Mouse (Mus musculus) hindbrain, embryonic 11.5 days (tissue): ENCODE measurements at regions not wholly inside any gene's neighbourhood (a gene's known extent, or its start where the extent isn't known, plus 50 kb on each side); places are given as distances from the start of the nearest gene placed in this dataset.
"Not testable (repeated sequence)": the region's sequence is repeated elsewhere in the genome, so short reads cannot be mapped to it uniquely, and the experiment has no call there.

Experiments used
- ATAC-seq: fragments of 200-750 bp; cut with Nextera tagmentation; 2 replicates; pipeline ENCODE4 v1.8.0; 2017; ENCODE audit warnings: mild to moderate bottlenecking, moderate TSS enrichment, moderate library complexity; ENCODE audit not compliant: low FRiP score
- DNase-seq: peaks from one replicate; pipeline ENCODE4 v3.0.0-alpha.2; 2015; ENCODE audit warnings: low spot score
- H3K27ac ChIP-seq: fragments of 300-500 bp; sonication (generic); 2 replicates; pipeline ENCODE4 v1.5.1; 2014; ENCODE audit warnings: mild to moderate bottlenecking, low read depth, low read length
- H3K27me3 ChIP-seq: fragments of 300-500 bp; sonication (generic); 2 replicates; pipeline ENCODE4 v1.6.1; 2014; ENCODE audit warnings: mild to moderate bottlenecking, low read length, moderate library complexity, mixed read lengths; ENCODE audit not compliant: control insufficient read depth, insufficient read depth
- H3K36me3 ChIP-seq: fragments of 300-500 bp; sonication (generic); 2 replicates; pipeline ENCODE4 v1.6.1; 2014; ENCODE audit warnings: mild to moderate bottlenecking, low read length, moderate library complexity, mixed read lengths; ENCODE audit not compliant: control insufficient read depth, insufficient read depth
- H3K4me1 ChIP-seq: fragments of 300-500 bp; sonication (generic); replicated peaks from 2 replicates; pipeline ENCODE4 v1.6.1; 2014; ENCODE audit warnings: low read length, mixed read lengths; ENCODE audit not compliant: control insufficient read depth, insufficient read depth
- H3K4me2 ChIP-seq: fragments of 300-500 bp; sonication (generic); replicated peaks from 2 replicates; pipeline ENCODE4 v1.6.1; 2014; ENCODE audit warnings: mild to moderate bottlenecking, low read depth, low read length
- H3K4me3 ChIP-seq: fragments of 300-500 bp; sonication (generic); 2 replicates; pipeline ENCODE4 v1.5.1; 2014; ENCODE audit warnings: low read depth, low read length
- H3K9ac ChIP-seq: fragments of 300-500 bp; sonication (generic); 2 replicates; pipeline ENCODE4 v1.6.1; 2014; ENCODE audit warnings: low read depth, low read length
- H3K9me3 ChIP-seq: fragments of 300-500 bp; sonication (generic); 2 replicates; pipeline ENCODE4 v1.6.1; 2016; ENCODE audit warnings: low read length; ENCODE audit not compliant: control insufficient read depth
- WGBS: fragments of 180-500 bp; shearing (Covaris S2); extraction: QIAGEN DNeasy Blood & Tissue Kit; methylation state at CpG from one replicate; pipeline ENCODE4 v1.1.7; 2014; 5-methylcytosine and 5-hydroxymethylcytosine counted together

GRCm38 (mm10) chr1:81726268-81727132, 506.4 kb upstream of the Gm9747 start:
- WGBS, result 83% methylated on average over 2 of the region's 2 CpGs
- H3K4me1 ChIP-seq, result no peaks in the 10 kb centered on the region
- ATAC-seq (no peak), DNase-seq (no peak)
- H3K27me3 ChIP-seq, result no peaks in the 10 kb centered on the region
- no peaks in the 10 kb centered on the region for H3K9me3 ChIP-seq
- H3K4me3 ChIP-seq, result no peak overlapping the region
- H3K36me3 ChIP-seq, result no peaks in the 10 kb centered on the region
- no peak overlapping the region for H3K27ac ChIP-seq
- no peak overlapping the region for H3K4me2 ChIP-seq
- no peak overlapping the region for H3K9ac ChIP-seq

GRCm38 (mm10) chr1:81737111-81737833, 495.6 kb upstream of the Gm9747 start:
- 0 out of 2 replicates have a peak, but pooled peaks have one; percentile 59 for ATAC-seq
- no peak overlapping the region for H3K27ac ChIP-seq
- no peaks in the 10 kb centered on the region for H3K36me3 ChIP-seq
- no peaks in the 10 kb centered on the region for H3K27me3 ChIP-seq
- H3K4me3 ChIP-seq, result no peak overlapping the region
- H3K4me2 ChIP-seq, result no peak overlapping the region
- no peaks in the 10 kb centered on the region for H3K4me1 ChIP-seq
- WGBS, result 58% methylated on average over 6 of the region's 6 CpGs
- H3K9ac ChIP-seq, result no peak overlapping the region
- no peaks in the 10 kb centered on the region for H3K9me3 ChIP-seq
- DNase-seq, result no peak

- peak; percentile 17 for DNase-seq
- Histone ChIP-seq H3K4me2 (no peak overlapping the region), H3K9ac (no peak overlapping the region), H3K4me1 (no peaks in the 10 kb centered on the region), H3K4me3 (no peak overlapping the region), H3K9me3 (no peaks in the 10 kb centered on the region), H3K27me3 (no peaks in the 10 kb centered on the region), H3K36me3 (no peaks in the 10 kb centered on the region), H3K27ac (no peak overlapping the region)
- 11% methylated on average over 2 of the region's 2 CpGs for WGBS
- no peak for ATAC-seq
Observed at GRCm38 (mm10) chr1:81738384-81738783, 494.5 kb upstream of the Gm9747 start.

GRCm38 (mm10) chr1:81739392-81739791, 493.5 kb upstream of the Gm9747 start:
- H3K36me3 ChIP-seq, result no peaks in the 10 kb centered on the region
- no peak overlapping the region for H3K4me3 ChIP-seq
- H3K27ac ChIP-seq, result no peak overlapping the region
- H3K9ac ChIP-seq, result no peak overlapping the region
- peak; percentile 62; the same call in 1 of the 2 replicates for ATAC-seq
- H3K27me3 ChIP-seq, result no peaks in the 10 kb centered on the region
- peak; percentile 15 for DNase-seq
- whole genome bisulfite sequencing, result 21% methylated on average over 3 of the region's 3 CpGs
- H3K4me1 ChIP-seq, result no peaks in the 10 kb centered on the region
- H3K4me2 ChIP-seq, result no peak overlapping the region
- H3K9me3 ChIP-seq, result no peaks in the 10 kb centered on the region

- Histone ChIP-seq H3K27ac (no peak overlapping the region), H3K9ac (no peak overlapping the region), H3K4me1 (no peaks in the 10 kb centered on the region), H3K4me3 (no peak overlapping the region), H3K36me3 (no peaks in the 10 kb centered on the region), H3K4me2 (no peak overlapping the region), H3K27me3 (no peaks in the 10 kb centered on the region), H3K9me3 (no peaks in the 10 kb centered on the region)
- WGBS, result 93% methylated on average over 1 of the region's 1 CpGs
- ATAC-seq (no peak), DNase-seq (no peak)
Observed at GRCm38 (mm10) chr1:81739981-81740380, 492.9 kb upstream of the Gm9747 start.

- H3K4me1 ChIP-seq, ATAC-seq, H3K4me2 ChIP-seq, DNase-seq, H3K36me3 ChIP-seq, H3K9ac ChIP-seq, H3K9me3 ChIP-seq, H3K27ac ChIP-seq, H3K27me3 ChIP-seq, H3K4me3 ChIP-seq: not testable (repeated sequence)
- WGBS, result 90% methylated on average over 8 of the region's 8 CpGs
Observed at GRCm38 (mm10) chr1:81741882-81742281, 491.0 kb upstream of the Gm9747 start.

- Histone ChIP-seq H3K27ac (no peak overlapping the region), H3K9me3 (no peaks in the 10 kb centered on the region), H3K4me3 (no peak overlapping the region), H3K4me2 (no peak overlapping the region), H3K27me3 (no peaks in the 10 kb centered on the region), H3K4me1 (no peaks in the 10 kb centered on the region), H3K9ac (no peak overlapping the region), H3K36me3 (no peaks in the 10 kb centered on the region)
- WGBS, result 34% methylated on average over 8 of the region's 8 CpGs
- ATAC-seq (peak; percentile 78), DNase-seq (peak; percentile 70)
Observed at GRCm38 (mm10) chr1:81744524-81744923, 488.4 kb upstream of the Gm9747 start.

- WGBS, result 65% methylated on average over 14 of the region's 14 CpGs
- no peaks in the 10 kb centered on the region for H3K27me3 ChIP-seq
- peak; percentile 6 for DNase-seq
- no peak overlapping the region for H3K9ac ChIP-seq
- no peak overlapping the region for H3K4me2 ChIP-seq
- no peaks in the 10 kb centered on the region for H3K4me1 ChIP-seq
- no peak overlapping the region for H3K27ac ChIP-seq
- H3K4me3 ChIP-seq, result no peak overlapping the region
- H3K36me3 ChIP-seq, result no peaks in the 10 kb centered on the region
- no peak for ATAC-seq
- no peaks in the 10 kb centered on the region for H3K9me3 ChIP-seq
Observed at GRCm38 (mm10) chr1:81745024-81745960, 487.6 kb upstream of the Gm9747 start.
